Mouse (Mus musculus) hindbrain, embryonic 14.5 days (tissue): ENCODE measurements around the gene Eya3. TPM values are rescaled to one million over a fixed set of nuclear protein-coding genes. Genes with fewer than 3 reads are reported as not detected.
A peak's percentile ranks its signal among the peaks of the same experiment; 100 is the strongest.
"Not testable (repeated sequence)": the region's sequence is repeated elsewhere in the genome, so short reads cannot be mapped to it uniquely, and the experiment has no call there.

ENCODE experiments used
- ATAC-seq: fragments of 200-750 bp; cut with Nextera tagmentation; 2 replicates; pipeline ENCODE4 v1.8.0; 2017; ENCODE audit warnings: moderate number of reproducible peaks, mild to moderate bottlenecking, moderate TSS enrichment, moderate library complexity; ENCODE audit not compliant: low FRiP score
- DNase-seq: peaks from one replicate; pipeline ENCODE4 v3.0.0-alpha.2; 2015; ENCODE audit warnings: low spot score
- H3K27ac ChIP-seq: fragments of 300-500 bp; sonication (generic); 2 replicates; pipeline ENCODE4 v1.5.1; 2014; ENCODE audit warnings: mild to moderate bottlenecking, moderate library complexity
- H3K27me3 ChIP-seq: fragments of 300-500 bp; sonication (generic); 2 replicates; pipeline ENCODE4 v1.6.1; 2014; ENCODE audit warnings: mild to moderate bottlenecking, low read length, mixed read lengths; ENCODE audit not compliant: control insufficient read depth, insufficient read depth
- H3K36me3 ChIP-seq: fragments of 300-500 bp; sonication (generic); replicated peaks from 2 replicates; pipeline ENCODE4 v1.6.1; 2014; ENCODE audit not compliant: control insufficient read depth, insufficient read depth
- H3K4me1 ChIP-seq: fragments of 300-500 bp; sonication (generic); replicated peaks from 2 replicates; pipeline ENCODE4 v1.6.1; 2014; ENCODE audit warnings: antibody characterized with exemption, low read length, mixed read lengths; ENCODE audit not compliant: control insufficient read depth, insufficient read depth
- H3K4me2 ChIP-seq: fragments of 300-500 bp; sonication (generic); replicated peaks from 2 replicates; pipeline ENCODE4 v1.6.1; 2014; ENCODE audit warnings: mild to moderate bottlenecking, moderate library complexity
- H3K4me3 ChIP-seq: fragments of 300-500 bp; sonication (generic); replicated peaks from 2 replicates; pipeline ENCODE4 v1.5.1; 2014; ENCODE audit warnings: mild to moderate bottlenecking, low read length
- H3K9ac ChIP-seq: fragments of 300-500 bp; sonication (generic); 2 replicates; pipeline ENCODE4 v1.6.1; 2014
- H3K9me3 ChIP-seq: fragments of 300-500 bp; sonication (generic); 2 replicates; pipeline ENCODE4 v1.6.1; 2016; ENCODE audit warnings: low read length; ENCODE audit not compliant: control insufficient read depth
- WGBS: fragments of 180-500 bp; shearing (Covaris S2); extraction: QIAGEN DNeasy Blood & Tissue Kit; methylation state at CpG from one replicate; pipeline ENCODE4 v1.1.7; 2014; 5-methylcytosine and 5-hydroxymethylcytosine counted together
- polyA plus RNA-seq: library from polyadenylated mRNA; unstranded; fragments of >200 nt; fragmentation: Nextera tagmentation; extraction: Ambion mirVana; gene quantifications from 2 replicates; pipeline ENCODE4 v1.2.1, GENCODE M21; 2014

The Eya3 gene
- polyA plus RNA-seq, 1 experiment from 2014 or later: 10.5 TPM

DNA sequence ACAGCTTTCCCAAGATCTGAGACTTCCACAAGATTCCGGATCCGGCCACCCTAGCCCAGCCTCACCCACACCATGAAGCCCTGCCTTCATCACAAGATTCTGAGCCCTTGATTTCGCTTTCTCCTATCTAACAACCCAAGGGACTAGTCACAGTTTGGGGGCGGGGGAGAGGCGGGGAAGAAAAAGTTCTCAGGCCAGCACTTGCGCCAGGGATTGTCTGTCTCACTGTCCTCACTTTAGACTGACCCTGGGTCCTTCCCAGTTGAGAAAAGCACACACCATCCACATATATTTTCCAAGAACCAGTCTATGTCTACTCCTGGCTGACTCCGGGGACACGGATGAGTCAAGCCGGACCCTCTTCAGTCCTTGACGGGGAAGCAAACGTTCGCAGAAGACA is 92.8 kb downstream of the Eya3 start:
- Histone ChIP-seq H3K27ac (no peak overlapping the region), H3K4me1 (no peaks in the 10 kb centered on the region; the same call in 1 of the 2 replicates), H3K4me3 (peak overlapping the region; percentile 54), H3K27me3 (no peaks in the 10 kb centered on the region), H3K36me3 (peaks cover 14% of the 10 kb centered on the region; the same call in 1 of the 2 replicates), H3K9me3 (no peaks in the 10 kb centered on the region), H3K9ac (peak overlapping the region; percentile 71), H3K4me2 (peak overlapping the region; percentile 75)
- 50% methylated on average over 12 of the region's 12 CpGs for WGBS
- DNase-seq: no peak
- peak; percentile 15; the same call in 1 of the 2 replicates for ATAC-seq

DNA sequence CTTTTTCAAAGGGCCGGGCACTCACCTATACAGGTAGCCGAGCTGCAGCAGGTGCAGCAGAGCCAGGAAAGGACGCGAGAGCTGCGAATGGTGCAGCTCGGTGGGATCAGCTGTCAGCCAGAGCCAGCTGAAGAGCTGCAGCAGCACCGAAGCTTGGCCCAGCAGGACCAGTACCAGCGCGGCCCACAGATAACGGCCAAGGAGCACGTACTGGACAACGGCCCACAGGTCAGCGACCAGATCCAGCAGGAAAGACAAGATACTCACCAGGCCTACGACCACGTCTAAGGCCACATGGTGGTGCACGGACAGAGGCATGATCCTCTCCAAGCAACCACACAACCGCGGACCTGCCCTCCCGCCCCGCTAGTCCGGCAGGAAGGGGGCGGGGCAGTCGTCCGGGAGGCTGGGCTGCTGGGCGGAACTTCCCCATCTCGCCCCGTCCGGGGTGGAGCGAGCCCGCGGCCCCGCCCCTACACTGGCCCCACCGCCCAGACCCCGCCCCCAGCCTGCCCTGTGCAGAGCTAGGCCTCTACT is 93.4 kb downstream of the Eya3 start, which contains the start of gene Xkr8:
Gene Xkr8 (minus strand): TSS at position 399 of the 537 bp plus-strand sequence.
- H3K4me2 ChIP-seq: peak within 1 kb of the TSS; percentile 75
- ATAC-seq (peak; percentile 95), DNase-seq (peak; percentile 70)
- H3K9me3 ChIP-seq: no peaks in the 10 kb centered on the region
- peak within 1 kb of the TSS; percentile 71 for H3K9ac ChIP-seq
- peaks cover 10% of the 10 kb centered on the region; the same call in 1 of the 2 replicates for H3K36me3 ChIP-seq
- H3K4me3 ChIP-seq: peak within 1 kb of the TSS; percentile 54
- WGBS: 3% methylated on average over 34 of the region's 34 CpGs
- H3K4me1 ChIP-seq: no peaks in the 10 kb centered on the region; the same call in 1 of the 2 replicates
- no peaks in the 10 kb centered on the region for H3K27me3 ChIP-seq
- H3K27ac ChIP-seq: no peak within 1 kb of the TSS

DNA sequence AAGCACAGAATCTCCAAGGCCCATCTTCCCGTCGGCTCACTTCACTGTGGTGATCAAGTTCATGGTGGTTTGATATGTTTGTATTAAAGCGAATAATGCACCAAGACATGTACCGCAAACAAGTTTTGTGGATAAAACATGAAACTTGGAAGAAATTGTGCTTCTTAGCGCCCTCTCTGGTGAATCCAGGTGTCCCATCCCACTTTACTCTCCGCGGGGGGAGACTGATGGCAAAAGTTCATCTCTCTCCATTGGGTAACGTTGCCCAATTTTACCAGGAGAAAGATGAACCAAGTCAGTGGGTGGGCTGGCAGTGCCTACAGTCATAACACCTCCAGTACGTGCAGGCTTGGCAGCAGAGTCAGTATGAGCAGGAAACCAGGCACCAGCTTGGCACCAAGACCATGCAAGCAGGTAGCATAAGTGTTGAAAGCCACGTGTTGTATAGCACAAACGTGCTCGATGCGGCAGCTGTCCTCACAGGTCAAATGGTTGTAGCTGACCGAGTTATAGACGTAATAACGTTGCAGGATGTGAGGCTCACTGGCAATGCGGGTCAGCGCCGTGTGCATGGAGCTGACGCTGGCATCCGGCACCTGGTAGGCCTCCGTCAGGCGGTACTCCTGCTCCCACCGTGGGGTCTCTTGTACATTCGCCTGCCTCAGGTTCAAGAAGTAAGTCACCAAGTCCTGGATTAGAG is 94.4 kb downstream of the Eya3 start:
- 93% methylated on average over 25 of the region's 25 CpGs for WGBS
- DNase-seq: no peak
- H3K9me3 ChIP-seq: no peaks in the 10 kb centered on the region
- no peaks in the 10 kb centered on the region for H3K27me3 ChIP-seq
- no peak for ATAC-seq
- no peak overlapping the region for H3K27ac ChIP-seq
- no peak overlapping the region for H3K4me2 ChIP-seq
- no peak overlapping the region for H3K9ac ChIP-seq
- no peaks in the 10 kb centered on the region; the same call in 1 of the 2 replicates for H3K4me1 ChIP-seq
- no peak overlapping the region for H3K4me3 ChIP-seq
- 0 out of 2 replicates have a peak, but pooled peaks cover under 1% of the 10 kb centered on the region for H3K36me3 ChIP-seq

DNA sequence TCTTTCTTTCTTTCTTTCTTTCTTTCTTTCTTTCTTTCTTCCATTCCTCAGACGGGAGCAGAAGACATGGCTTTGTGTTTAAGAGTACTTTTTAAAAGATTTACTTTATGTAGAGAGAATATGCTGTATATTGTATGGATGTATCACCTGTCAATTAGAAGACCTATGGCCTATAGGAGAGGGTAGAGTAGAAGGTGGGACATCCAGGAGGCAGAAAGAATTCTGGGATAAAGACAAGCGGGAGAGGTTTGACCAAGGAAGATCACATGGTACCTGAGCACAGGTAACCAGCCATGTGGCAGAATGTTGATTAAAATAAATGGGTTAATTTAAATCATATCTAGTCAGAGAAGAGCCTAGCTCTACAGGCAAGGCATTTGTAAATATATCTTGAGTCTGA is 96.0 kb downstream of the Eya3 start:
- DNase-seq: no peak

DNA sequence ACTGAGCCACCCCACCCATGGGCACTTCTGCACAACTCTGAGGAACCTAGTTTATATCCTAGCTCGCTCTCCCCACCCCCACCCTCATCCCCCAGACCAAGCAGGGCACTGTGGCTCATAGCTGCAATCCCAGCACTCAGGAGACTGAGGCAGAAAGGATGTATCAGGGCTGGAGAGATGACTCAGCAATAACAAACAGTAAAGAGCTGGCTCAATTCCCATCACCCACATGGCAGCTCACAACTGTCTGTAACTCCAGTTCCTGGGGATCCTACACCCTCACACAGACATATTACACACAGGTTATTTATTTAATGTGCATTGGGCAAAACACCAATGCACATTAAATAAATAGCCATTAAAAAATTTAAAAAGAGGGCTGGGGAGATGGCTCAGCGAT is 96.6 kb downstream of the Eya3 start:
- no peaks in the 10 kb centered on the region for H3K27me3 ChIP-seq
- H3K27ac ChIP-seq: no peak overlapping the region
- no peak for ATAC-seq
- no peak for DNase-seq
- H3K36me3 ChIP-seq: no peaks in the 10 kb centered on the region
- H3K4me1 ChIP-seq: no peaks in the 10 kb centered on the region; the same call in 1 of the 2 replicates
- no peak overlapping the region for H3K9ac ChIP-seq
- H3K4me2 ChIP-seq: no peak overlapping the region
- no peak overlapping the region for H3K4me3 ChIP-seq
- H3K9me3 ChIP-seq: no peaks in the 10 kb centered on the region
- WGBS: 83% methylated on average over 2 of the region's 2 CpGs

More for the DNA sequence above, 96.0 kb downstream of the Eya3 start:
- Histone ChIP-seq H3K4me1 (no peaks in the 10 kb centered on the region; the same call in 1 of the 2 replicates), H3K4me3 (no peak overlapping the region), H3K27me3 (no peaks in the 10 kb centered on the region), H3K9me3 (no peaks in the 10 kb centered on the region), H3K36me3 (no peaks in the 10 kb centered on the region), H3K27ac (no peak overlapping the region), H3K4me2 (no peak overlapping the region), H3K9ac (no peak overlapping the region)
- ATAC-seq: no peak
- 91% methylated on average over 2 of the region's 2 CpGs for WGBS

DNA sequence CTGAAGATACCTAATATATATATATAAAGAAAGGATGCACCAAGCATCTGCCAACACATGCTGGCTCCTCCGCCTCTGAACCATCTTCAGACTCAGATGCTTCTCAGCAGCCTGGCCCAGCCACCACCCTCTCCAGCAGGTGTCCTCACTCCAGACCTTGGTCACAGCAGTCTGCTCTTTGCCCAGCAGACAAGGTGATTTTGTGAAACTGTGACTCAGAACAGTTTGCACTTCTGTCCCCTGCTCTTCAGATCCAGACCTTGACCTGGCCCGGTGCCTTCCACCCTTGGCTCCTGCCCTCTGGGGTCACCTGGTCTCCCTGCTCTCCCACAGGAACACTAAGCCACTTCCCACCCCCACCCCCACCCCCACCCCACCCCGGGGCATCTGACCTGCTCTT is 97.1 kb downstream of the Eya3 start:
- Histone ChIP-seq H3K4me2 (no peak overlapping the region), H3K36me3 (no peaks in the 10 kb centered on the region), H3K9me3 (no peaks in the 10 kb centered on the region), H3K4me3 (no peak overlapping the region), H3K27me3 (no peaks in the 10 kb centered on the region), H3K9ac (no peak overlapping the region), H3K27ac (no peak overlapping the region), H3K4me1 (no peaks in the 10 kb centered on the region; the same call in 1 of the 2 replicates)
- DNase-seq (no peak), ATAC-seq (no peak)
- WGBS: 77% methylated on average over 3 of the region's 3 CpGs

DNA sequence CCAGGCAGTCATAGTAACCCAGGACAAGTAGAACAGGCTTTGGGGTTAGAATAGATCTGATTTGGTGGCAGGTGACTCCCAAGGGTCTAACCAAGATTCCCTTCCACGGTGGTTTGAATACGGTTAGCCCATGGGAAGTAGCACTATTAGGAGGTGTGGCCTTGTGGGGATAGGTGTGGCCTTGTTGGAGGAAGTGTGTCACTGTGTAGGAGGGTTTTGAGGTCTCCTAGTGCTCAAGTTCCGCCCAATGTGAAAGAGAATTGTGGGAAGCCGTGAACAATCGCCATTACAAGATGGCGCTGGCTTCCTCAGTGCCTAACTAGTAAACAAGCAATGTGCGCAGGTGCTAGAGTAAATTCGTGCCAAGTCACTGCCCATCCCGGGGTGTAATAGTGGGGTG is 98.4 kb downstream of the Eya3 start:
- DNase-seq, H3K9ac ChIP-seq, H3K9me3 ChIP-seq, H3K36me3 ChIP-seq, H3K4me2 ChIP-seq, H3K27me3 ChIP-seq, ATAC-seq, H3K4me1 ChIP-seq, H3K27ac ChIP-seq, H3K4me3 ChIP-seq: not testable (repeated sequence)
- WGBS: 94% methylated on average over 9 of the region's 9 CpGs

DNA sequence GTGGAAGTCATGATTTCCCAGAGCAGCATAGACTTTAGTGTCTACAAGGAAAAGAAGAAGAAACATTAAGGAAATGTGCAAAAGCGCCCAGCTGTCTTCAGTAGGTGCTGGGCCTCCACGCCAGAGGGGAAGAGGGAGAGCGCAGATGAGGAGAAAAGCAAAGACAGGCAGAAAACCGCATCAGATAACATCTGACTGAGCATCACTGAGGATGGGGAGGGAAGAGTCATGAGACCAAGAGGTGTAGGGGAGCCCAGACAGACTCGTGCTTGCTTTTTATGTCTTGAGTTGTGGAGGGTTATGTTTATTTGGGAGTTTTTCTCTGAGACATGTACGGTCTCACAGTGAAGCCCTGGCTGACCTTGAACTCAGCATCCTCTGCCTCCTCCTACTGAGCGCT is 102.7 kb downstream of the Eya3 start:
- Histone ChIP-seq H3K9ac (no peak overlapping the region), H3K27ac (no peak overlapping the region), H3K9me3 (no peaks in the 10 kb centered on the region), H3K4me1 (peaks cover 14% of the 10 kb centered on the region), H3K27me3 (no peaks in the 10 kb centered on the region), H3K36me3 (no peaks in the 10 kb centered on the region), H3K4me3 (no peak overlapping the region), H3K4me2 (no peak overlapping the region)
- no peak for ATAC-seq
- 94% methylated on average over 7 of the region's 7 CpGs for WGBS
- DNase-seq: no peak

DNA sequence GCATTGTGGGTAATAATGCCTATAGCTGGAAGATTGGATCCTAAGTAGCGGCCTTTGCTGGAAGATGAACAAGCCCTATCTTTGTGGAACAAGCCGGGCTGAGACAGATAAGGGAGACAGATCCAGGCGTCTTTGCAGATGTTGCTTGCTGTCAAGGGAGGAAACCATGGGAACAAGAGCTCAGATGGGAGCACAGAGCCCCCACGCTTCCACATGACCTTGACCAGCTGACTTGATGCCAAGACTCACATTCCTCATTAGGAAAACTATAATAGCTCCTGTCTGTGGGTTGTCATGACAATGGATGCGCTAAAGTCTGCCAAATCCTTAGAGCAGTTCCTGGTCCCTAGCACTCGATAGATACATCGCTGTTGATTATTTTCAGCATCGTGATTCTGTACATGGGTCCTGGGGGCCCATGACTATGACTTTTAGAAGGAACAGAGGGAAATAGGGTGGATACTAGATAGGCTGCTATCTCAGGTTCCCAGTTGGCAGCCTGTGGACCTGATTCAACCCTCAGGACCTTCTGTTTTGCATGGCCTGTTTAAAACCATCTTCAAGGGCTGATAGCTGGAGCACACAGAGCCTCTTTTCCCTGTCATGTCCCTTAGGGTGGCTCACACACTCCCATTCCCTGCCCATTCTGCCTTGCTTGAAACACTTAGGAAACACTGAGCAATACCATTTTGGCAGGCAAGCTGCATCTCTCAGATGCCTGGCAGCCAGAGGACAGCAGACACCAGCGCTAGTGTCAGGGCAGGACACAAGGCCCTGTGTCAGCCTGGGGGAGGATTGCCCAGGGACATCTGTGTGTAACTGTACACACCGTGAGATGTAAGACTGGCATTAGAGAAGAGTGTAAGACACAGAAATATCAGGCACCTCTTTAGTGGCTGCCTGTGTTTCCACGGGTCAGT is 105.5 kb downstream of the Eya3 start:
- Histone ChIP-seq H3K4me2 (no peak overlapping the region), H3K9me3 (no peaks in the 10 kb centered on the region), H3K27me3 (no peaks in the 10 kb centered on the region), H3K4me1 (peaks cover 14% of the 10 kb centered on the region), H3K27ac (peak overlapping the region; percentile 41), H3K9ac (no peak overlapping the region), H3K4me3 (no peak overlapping the region), H3K36me3 (no peaks in the 10 kb centered on the region)
- ATAC-seq (peak; percentile 53; the same call in 1 of the 2 replicates), DNase-seq (peak; percentile 30)
- 60% methylated on average over 11 of the region's 11 CpGs for WGBS
